Mouse (Mus musculus): ENCODE data around the gene Gm29666.

- TF ChIP-seq CTCF (IDR thresholded peaks at IDR 0.05; ENCODE audit: low read depth), result peak; percentile 62
- no peak for TF ChIP-seq EP300 (IDR thresholded peaks at IDR 0.05; ENCODE audit: low read depth)
Measured at GRCm38 (mm10) chr15:84925495-84926018, 5.7 kb upstream of the Gm29666 start.
